Mouse (Mus musculus) sigmoid colon, adult 10 weeks (tissue): ENCODE results near the gene Ccl8. TPM values are rescaled to one million over a fixed set of nuclear protein-coding genes. Genes with fewer than 3 reads are reported as not detected.

Experiments used
- polyA plus RNA-seq: library from polyadenylated mRNA; stranded (reverse); fragments of 350-450 nt; fragmentation: Illumina TruSeq; extraction: RNeasy Lipid Tissue Mini Kit (QIAGEN cat#74804); gene quantifications from one replicate; pipeline ENCODE4 v1.2.3, GENCODE M21; 2014; ENCODE audit warnings: low read depth, low replicate concordance

Gene Ccl8
- polyA plus RNA-seq = 4.0 TPM

DNA sequence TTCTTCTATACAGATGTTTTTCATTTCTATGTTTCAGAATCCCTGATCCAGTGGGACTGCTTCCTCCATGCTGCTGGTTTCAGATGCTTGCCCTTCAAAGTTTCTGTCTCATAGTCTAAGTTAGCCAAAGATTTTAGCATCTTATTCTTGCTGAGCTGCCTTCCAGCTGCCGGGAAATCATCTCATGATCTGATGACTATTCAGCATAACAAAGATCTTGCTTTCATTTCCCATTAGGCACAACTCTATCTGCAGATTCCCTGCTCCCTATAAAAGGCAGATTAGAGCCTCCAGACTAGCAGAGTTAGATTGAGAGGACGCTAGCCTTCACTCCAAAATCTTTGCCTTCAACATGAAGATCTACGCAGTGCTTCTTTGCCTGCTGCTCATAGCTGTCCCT is at the start of gene Ccl8:
Gene Ccl8 (plus strand): TSS at position 301 of the 400 bp plus-strand sequence.

DNA sequence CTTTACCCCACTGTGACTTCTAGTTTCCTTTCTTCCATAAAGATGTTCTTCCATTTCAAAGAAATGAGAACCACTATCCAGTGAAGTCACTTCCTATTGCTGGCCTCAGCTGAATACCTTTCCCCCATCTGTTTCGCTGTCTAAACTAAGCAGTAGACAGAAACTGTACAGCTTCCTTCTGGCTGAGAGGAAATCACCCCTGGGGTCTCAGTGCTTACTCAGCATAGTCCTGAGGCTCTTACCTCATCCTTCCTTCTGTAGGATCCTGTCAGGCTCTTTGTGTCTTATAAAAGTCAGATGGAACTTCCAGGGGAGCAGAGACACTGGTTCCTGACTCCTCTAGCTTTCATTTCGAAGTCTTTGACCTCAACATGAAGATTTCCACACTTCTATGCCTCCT is 13.5 kb upstream of the Ccl8 start, which contains the start of gene Ccl12:
Gene Ccl12 (plus strand): TSS at position 317 of the 400 bp plus-strand sequence.

Other genes with a start within 250 kb of the Ccl8 start
- gene Asic2, start 146.7 kb upstream of the Ccl8 start, polyA plus RNA-seq = 0.50 TPM
- 7.4 TPM for gene Ccl2, start 79.6 kb upstream of the Ccl8 start, polyA plus RNA-seq
- gene Gm17268, start 76.6 kb upstream of the Ccl8 start, polyA plus RNA-seq = not detected
- gene Ccl7, start 69.5 kb upstream of the Ccl8 start, polyA plus RNA-seq = 5.9 TPM
- gene Ccl11, start 57.4 kb upstream of the Ccl8 start, polyA plus RNA-seq = 48.6 TPM
- gene Ccl12, start 13.3 kb upstream of the Ccl8 start, polyA plus RNA-seq = 8.1 TPM
- gene Ccl1, start 190.5 kb downstream of the Ccl8 start, polyA plus RNA-seq = not detected